Mouse (Mus musculus) T-helper 1 cell (primary cell): ENCODE data around the gene Adamts18.
"Not testable (repeated sequence)": the region's sequence is repeated elsewhere in the genome, so short reads cannot be mapped to it uniquely, and the experiment has no call there.

ENCODE experiments used
- in situ Hi-C: fragments of 300-600 bp; cut with MboI, MseI; formaldehyde crosslinking; loops from one replicate; pipeline ENCODE4 v1.15.1; 2025; ENCODE audit warnings: high pct_unique_total_duplicates

Gene Adamts18

GRCm38 (mm10) chr8:113838211-113838610 is 10.3 kb downstream of the Adamts18 start:
- in situ Hi-C loops: no loop called here

- in situ Hi-C loops: no loop called here
Observed at GRCm38 (mm10) chr8:113837570-113837915, 11.0 kb downstream of the Adamts18 start.

GRCm38 (mm10) chr8:113836892-113837569 is 11.5 kb downstream of the Adamts18 start:
- in situ Hi-C loops: no loop called here

- in situ Hi-C loops: no loop called here
Observed at GRCm38 (mm10) chr8:113833644-113834043, 14.9 kb downstream of the Adamts18 start.

- in situ Hi-C loops: no loop called here
Observed at GRCm38 (mm10) chr8:113827270-113827669, 21.3 kb downstream of the Adamts18 start.

- in situ Hi-C loops: no loop called here
Observed at GRCm38 (mm10) chr8:113820983-113821587, 27.5 kb downstream of the Adamts18 start.

- in situ Hi-C loops: no loop called here
Observed at GRCm38 (mm10) chr8:113813966-113814365, 34.6 kb downstream of the Adamts18 start.

- in situ Hi-C loops: no loop called here
Observed at GRCm38 (mm10) chr8:113811521-113811920, 37.0 kb downstream of the Adamts18 start.

- in situ Hi-C loops: no loop called here
Observed at GRCm38 (mm10) chr8:113809929-113810328, 38.6 kb downstream of the Adamts18 start.

- in situ Hi-C loops: no loop called here
Observed at GRCm38 (mm10) chr8:113803830-113804611, 44.5 kb downstream of the Adamts18 start.

- in situ Hi-C loops: no loop called here
Observed at GRCm38 (mm10) chr8:113801551-113801950, 47.0 kb downstream of the Adamts18 start.

- in situ Hi-C loops: not testable (repeated sequence)
Observed at GRCm38 (mm10) chr8:113800556-113800955, 48.0 kb downstream of the Adamts18 start.

GRCm38 (mm10) chr8:113799550-113799949 is 49.0 kb downstream of the Adamts18 start:
- in situ Hi-C loops: no loop called here

GRCm38 (mm10) chr8:113791856-113792255 is 56.7 kb downstream of the Adamts18 start:
- in situ Hi-C loops: no loop called here

GRCm38 (mm10) chr8:113791061-113791460 is 57.5 kb downstream of the Adamts18 start:
- in situ Hi-C loops: no loop called here

- in situ Hi-C loops: no loop called here
Observed at GRCm38 (mm10) chr8:113783711-113784110, 64.8 kb downstream of the Adamts18 start.

GRCm38 (mm10) chr8:113781554-113781953 is 67.0 kb downstream of the Adamts18 start:
- in situ Hi-C loops: no loop called here

GRCm38 (mm10) chr8:113775361-113775760 is 73.2 kb downstream of the Adamts18 start:
- in situ Hi-C loops: no loop called here

- in situ Hi-C loops: no loop called here
Observed at GRCm38 (mm10) chr8:113768861-113769410, 79.6 kb downstream of the Adamts18 start.

- in situ Hi-C loops: no loop called here
Observed at GRCm38 (mm10) chr8:113765121-113765520, 83.4 kb downstream of the Adamts18 start.

GRCm38 (mm10) chr8:113763592-113764355 is 84.8 kb downstream of the Adamts18 start:
- in situ Hi-C loops: no loop called here

GRCm38 (mm10) chr8:113762101-113762500 is 86.4 kb downstream of the Adamts18 start:
- in situ Hi-C loops: no loop called here
